Mouse (Mus musculus) urinary bladder, adult 18-20 months (tissue): Measurements from ENCODE around the gene Papola.

Source experiments
- DNase-seq, 2 experiments: peaks; one replicate each; pipeline ENCODE4 v3.0.0; 2022; ENCODE audit warnings: low spot score in 2 of 2, mixed read lengths in 2 of 2

Gene Papola

GRCm38 (mm10) chr12:105862607-105863006, 78.1 kb downstream of the Papola start:
- DNase-seq, result no peak

- DNase-seq, result no peak
These were observed 78.9 kb downstream of the Papola start for GRCm38 (mm10) chr12:105863436-105863835.

- no peak for DNase-seq
These were observed 83.2 kb downstream of the Papola start for GRCm38 (mm10) chr12:105867646-105868045.

- DNase-seq, result no peak
These were observed 84.7 kb downstream of the Papola start for GRCm38 (mm10) chr12:105869242-105869641.

GRCm38 (mm10) chr12:105869696-105870095, 85.2 kb downstream of the Papola start:
- DNase-seq, result no peak

GRCm38 (mm10) chr12:105873283-105873682, 88.8 kb downstream of the Papola start:
- DNase-seq, result no peak

GRCm38 (mm10) chr12:105875112-105875511, 90.6 kb downstream of the Papola start:
- DNase-seq, result no peak

GRCm38 (mm10) chr12:105876521-105876920, 92.0 kb downstream of the Papola start:
- no peak for DNase-seq

GRCm38 (mm10) chr12:105876931-105877330, 92.4 kb downstream of the Papola start:
- DNase-seq, result no peak

- no peak for DNase-seq
These were observed 94.3 kb downstream of the Papola start for GRCm38 (mm10) chr12:105878746-105879145.

- DNase-seq, result no peak
These were observed 99.5 kb downstream of the Papola start for GRCm38 (mm10) chr12:105883799-105884514.

- DNase-seq, result no peak
These were observed 100.2 kb downstream of the Papola start for GRCm38 (mm10) chr12:105884515-105885323.
